In genomic region chr5:138267114-138267513, GRCm38 (mm10) we compare ENCODE assay signal across 24 mouse cellular contexts. TPM values are rescaled to one million over a fixed set of nuclear protein-coding genes. Genes with fewer than 3 reads are reported as not detected.
"Had no signal": no experiment of that assay in that cellular context is flagged by ENCODE, and none has a peak within 500 bp of the region (broad histone marks: within the 10 kb centered on the region; RNA-seq: fewer than 3 reads in every experiment).

No protein-coding gene starts in this region.

- H3K4me2 ChIP-seq: lung, embryonic 14.5 days; midbrain, embryonic 11.5 days; midbrain, embryonic 13.5 days; midbrain, embryonic 15.5 days; neural tube, embryonic 13.5 days; neural tube, embryonic 15.5 days had no signal

- H3K4me3 ChIP-seq: midbrain, embryonic 13.5 days; midbrain, embryonic 15.5 days; myocyte; neural tube, embryonic 13.5 days; neural tube, embryonic 15.5 days had no signal

- ATAC-seq: midbrain, embryonic 13.5 days; midbrain, embryonic 15.5 days had no signal

- H3K36me3 ChIP-seq: midbrain, embryonic 15.5 days had no signal

- DNase-seq: lung, adult 18-20 months; lung, embryonic 14.5 days; lung, postnatal 10 days; lung, postnatal 4 days; retina, postnatal 1 day; right cerebral cortex, adult 18-20 months; right cerebral cortex, postnatal 25 days; right cerebral cortex, postnatal 4 days; spleen, adult 18-20 months; thymus, adult 18-20 months; thymus, postnatal 14 days; thymus, postnatal 36 days had no signal

- H3K9me3 ChIP-seq: midbrain, embryonic 13.5 days; midbrain, embryonic 15.5 days; neural tube, embryonic 13.5 days; neural tube, embryonic 15.5 days had no signal

- H3K27ac ChIP-seq: midbrain, embryonic 13.5 days; midbrain, embryonic 15.5 days; neural tube, embryonic 13.5 days; neural tube, embryonic 15.5 days had no signal

- H3K27me3 ChIP-seq: midbrain, embryonic 15.5 days; neural tube, embryonic 13.5 days; neural tube, embryonic 15.5 days had no signal

- H3K9ac ChIP-seq: lung, embryonic 14.5 days; midbrain, embryonic 13.5 days; midbrain, embryonic 15.5 days; neural tube, embryonic 13.5 days; neural tube, embryonic 15.5 days had no signal

RNA-seq across cellular contexts. Expression of gene Gal3st4, which starts 5.5 kb away (rescaled TPM):
- total RNA-seq: megakaryocyte, adult 5-6 weeks; megakaryocyte-erythroid progenitor cell, adult 5-6 weeks had no signal
- polyA plus RNA-seq: myocyte had no signal

RNA-seq across cellular contexts. Expression of gene Gm43720, which starts 12.6 kb away (rescaled TPM):
- total RNA-seq: megakaryocyte, adult 5-6 weeks; megakaryocyte-erythroid progenitor cell, adult 5-6 weeks had no signal
- polyA plus RNA-seq: liver, embryonic 16.5 days; neural tube, embryonic 11.5 days; neural tube, embryonic 13.5 days; small intestine, adult 2 months; thymus, postnatal 0 days had no signal
